Mouse (Mus musculus) stomach, embryonic 14.5 days (tissue): Measurements from ENCODE around the gene Mcf2l. TPM values are rescaled to one million over a fixed set of nuclear protein-coding genes. Genes with fewer than 3 reads are reported as not detected.

Experiments used
- ATAC-seq: fragments of 200-750 bp; cut with Nextera tagmentation; 2 replicates; pipeline ENCODE4 v1.8.0; 2017; ENCODE audit warnings: low read depth, moderate TSS enrichment; ENCODE audit not compliant: insufficient number of reproducible peaks, insufficient read depth, low FRiP score
- H3K27ac ChIP-seq: fragments of 300-500 bp; sonication (generic); 2 replicates; pipeline ENCODE4 v1.5.1; 2014; ENCODE audit warnings: mild to moderate bottlenecking, low read length, moderate library complexity, mixed read lengths
- H3K27me3 ChIP-seq: fragments of 300-500 bp; sonication (generic); 2 replicates; pipeline ENCODE4 v1.6.1; 2014; ENCODE audit warnings: low read length, control low read depth, mixed read lengths; ENCODE audit not compliant: control insufficient read depth, insufficient read depth
- H3K36me3 ChIP-seq: fragments of 300-500 bp; sonication (generic); 2 replicates; pipeline ENCODE4 v1.6.1; 2014; ENCODE audit warnings: mild to moderate bottlenecking, control low read depth, low read length, moderate library complexity, mixed read lengths; ENCODE audit not compliant: control insufficient read depth, insufficient read depth
- H3K4me1 ChIP-seq: fragments of 300-500 bp; sonication (generic); 2 replicates; pipeline ENCODE4 v1.6.1; 2014; ENCODE audit warnings: low read length, control low read depth, mixed read lengths; ENCODE audit not compliant: control insufficient read depth, insufficient read depth
- H3K4me2 ChIP-seq: fragments of 300-500 bp; sonication (generic); replicated peaks from 2 replicates; pipeline ENCODE4 v1.6.1; 2014; ENCODE audit warnings: low read depth, low read length, control low read depth
- H3K4me3 ChIP-seq: fragments of 300-500 bp; sonication (generic); 2 replicates; pipeline ENCODE4 v1.5.1; 2014; ENCODE audit warnings: low read depth, low read length, control low read depth
- H3K9ac ChIP-seq: fragments of 300-500 bp; sonication (generic); replicated peaks from 2 replicates; pipeline ENCODE4 v1.6.1; 2014; ENCODE audit warnings: low read depth, mild to moderate bottlenecking, control low read depth, low read length, moderate library complexity, mixed read lengths
- H3K9me3 ChIP-seq: fragments of 300-500 bp; sonication (generic); 2 replicates; pipeline ENCODE4 v1.6.1; 2016; ENCODE audit warnings: low read depth, low read length, control low read depth; ENCODE audit not compliant: control insufficient read depth
- WGBS: fragments of 180-500 bp; shearing (Covaris S2); extraction: QIAGEN DNeasy Blood & Tissue Kit; methylation state at CpG from one replicate; pipeline ENCODE4 v1.1.7; 2014; 5-methylcytosine and 5-hydroxymethylcytosine counted together
- polyA plus RNA-seq: library from polyadenylated mRNA; unstranded; fragments of >200 nt; fragmentation: Nextera tagmentation; extraction: Ambion mirVana; gene quantifications from 2 replicates; pipeline ENCODE4 v1.2.1, GENCODE M21; 2014

Gene Mcf2l
- polyA plus RNA-seq, 1 experiment from 2014 or later, result 20.7 TPM

DNA sequence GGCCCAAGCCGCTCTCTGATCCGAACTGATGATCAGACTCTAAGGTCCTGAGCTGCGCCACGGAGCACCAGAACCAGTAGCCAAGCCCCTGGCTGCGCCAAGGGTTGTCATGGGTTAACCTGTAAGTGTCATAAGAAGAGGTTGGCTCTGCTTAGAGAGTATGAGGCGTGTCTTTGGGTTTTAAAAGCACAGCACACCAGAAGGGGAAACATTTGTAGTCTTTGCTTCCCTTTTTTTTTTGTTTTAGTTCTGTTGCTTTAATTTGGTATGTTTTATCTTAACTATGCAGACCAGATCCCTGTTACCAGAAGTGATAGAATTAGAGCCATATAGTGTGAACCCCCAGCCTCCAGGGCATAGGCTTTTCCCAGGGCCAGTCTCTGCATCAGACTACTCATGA is 6.6 kb downstream of the Mcf2l start:
- 86% methylated on average over 6 of the region's 6 CpGs for WGBS
- no peak for ATAC-seq

DNA sequence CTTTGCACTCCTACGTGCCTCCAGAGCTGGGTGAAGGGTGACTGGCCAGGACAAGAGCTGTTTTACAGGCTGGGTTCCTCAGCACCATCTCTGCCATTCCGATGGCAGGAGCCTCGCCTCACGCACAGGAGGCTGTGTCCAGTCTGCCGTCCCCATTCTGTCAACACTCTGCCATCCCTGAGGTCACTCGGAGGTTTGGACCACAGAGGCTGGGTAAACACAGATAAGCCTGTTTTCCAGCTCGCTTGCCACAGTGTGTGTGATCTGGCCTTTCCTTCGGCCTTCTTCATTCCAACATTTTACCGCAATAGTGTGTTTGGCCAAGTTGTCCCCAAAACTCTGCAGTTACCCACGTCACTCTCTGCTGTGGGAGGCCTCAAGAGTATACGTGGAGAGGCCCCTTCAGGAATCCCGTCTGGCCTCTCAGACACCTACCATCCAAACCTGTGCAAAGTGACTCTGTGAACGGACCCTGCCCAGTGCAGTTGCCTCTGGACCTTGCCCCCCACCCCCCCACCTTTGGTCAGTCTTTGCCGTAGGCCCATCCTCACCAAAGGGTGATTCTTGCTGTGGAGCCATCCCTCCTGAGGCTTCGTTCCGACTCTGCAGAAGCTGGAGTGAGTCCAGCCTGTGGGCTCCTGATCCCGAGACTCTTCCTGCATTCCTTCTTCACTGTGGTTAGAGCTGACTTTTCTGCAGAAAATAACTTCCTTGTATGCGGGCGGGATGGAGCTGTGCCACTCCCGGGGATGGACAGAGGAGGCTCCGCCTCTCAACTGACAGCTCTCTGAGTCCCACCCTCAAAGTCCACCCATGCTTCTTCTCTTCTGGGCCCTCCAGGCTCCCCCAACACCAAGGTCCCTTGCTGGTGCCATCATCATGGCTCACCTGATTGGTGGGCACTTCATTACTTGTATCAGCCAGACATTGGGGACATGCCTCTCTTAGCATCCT is 9.7 kb downstream of the Mcf2l start:
- H3K4me2 ChIP-seq, result no peak overlapping the region
- no peaks in the 10 kb centered on the region for H3K36me3 ChIP-seq
- no peaks in the 10 kb centered on the region for H3K27me3 ChIP-seq
- peak; percentile 40; the same call in 1 of the 2 replicates for ATAC-seq
- 57% methylated on average over 21 of the region's 21 CpGs for WGBS
- H3K4me3 ChIP-seq, result no peak overlapping the region
- H3K4me1 ChIP-seq, result no peaks in the 10 kb centered on the region
- no peak overlapping the region for H3K9ac ChIP-seq
- H3K27ac ChIP-seq, result no peak overlapping the region
- H3K9me3 ChIP-seq, result no peaks in the 10 kb centered on the region

More for the DNA sequence above, 6.6 kb downstream of the Mcf2l start:
- no peaks in the 10 kb centered on the region for H3K36me3 ChIP-seq
- H3K4me1 ChIP-seq, result no peaks in the 10 kb centered on the region
- H3K4me2 ChIP-seq, result no peak overlapping the region
- no peaks in the 10 kb centered on the region for H3K9me3 ChIP-seq
- H3K27ac ChIP-seq, result no peak overlapping the region
- H3K27me3 ChIP-seq, result no peaks in the 10 kb centered on the region
- H3K4me3 ChIP-seq, result no peak overlapping the region
- no peak overlapping the region for H3K9ac ChIP-seq

GRCm38 (mm10) chr8:12887772-12888435 is 14.3 kb downstream of the Mcf2l start:
- WGBS, result 85% methylated on average over 16 of the region's 16 CpGs
- no peaks in the 10 kb centered on the region for H3K36me3 ChIP-seq
- H3K4me2 ChIP-seq, result no peak overlapping the region
- H3K27me3 ChIP-seq, result no peaks in the 10 kb centered on the region
- H3K27ac ChIP-seq, result no peak overlapping the region
- no peak overlapping the region for H3K9ac ChIP-seq
- H3K4me3 ChIP-seq, result no peak overlapping the region
- no peak for ATAC-seq
- H3K9me3 ChIP-seq, result no peaks in the 10 kb centered on the region
- H3K4me1 ChIP-seq, result no peaks in the 10 kb centered on the region

DNA sequence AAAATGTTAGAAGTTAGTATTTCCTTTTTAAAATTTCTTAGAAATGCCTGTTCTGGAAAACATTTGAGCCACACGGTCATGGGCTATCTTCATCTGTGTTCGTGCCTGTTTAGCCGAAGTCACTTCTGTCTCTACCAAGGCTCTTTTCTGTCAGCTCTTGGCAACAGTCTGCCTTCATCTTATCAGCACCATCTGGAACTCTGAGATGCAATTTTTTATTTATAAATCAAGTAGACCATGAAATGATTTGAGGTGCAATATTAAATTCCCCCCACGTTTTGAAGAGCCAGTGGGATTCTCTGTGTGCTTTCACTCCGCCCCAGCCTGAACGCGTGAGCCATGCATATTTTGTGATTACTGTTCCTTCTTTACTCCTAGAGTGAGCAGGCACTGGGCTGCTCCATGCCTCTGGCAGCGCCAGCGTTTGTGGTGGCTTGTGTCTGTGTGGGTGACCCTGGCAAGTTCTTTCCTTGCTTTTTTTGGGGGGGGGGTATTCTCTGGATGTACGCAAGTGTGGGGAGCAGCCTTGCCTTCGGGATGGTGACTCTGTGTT is 15.5 kb downstream of the Mcf2l start:
- H3K4me1 ChIP-seq, result no peaks in the 10 kb centered on the region
- ATAC-seq, result no peak
- no peaks in the 10 kb centered on the region for H3K9me3 ChIP-seq
- no peak overlapping the region for H3K27ac ChIP-seq
- WGBS, result 86% methylated on average over 11 of the region's 11 CpGs
- no peaks in the 10 kb centered on the region for H3K27me3 ChIP-seq
- H3K4me2 ChIP-seq, result no peak overlapping the region
- H3K9ac ChIP-seq, result no peak overlapping the region
- no peak overlapping the region for H3K4me3 ChIP-seq
- H3K36me3 ChIP-seq, result no peaks in the 10 kb centered on the region

DNA sequence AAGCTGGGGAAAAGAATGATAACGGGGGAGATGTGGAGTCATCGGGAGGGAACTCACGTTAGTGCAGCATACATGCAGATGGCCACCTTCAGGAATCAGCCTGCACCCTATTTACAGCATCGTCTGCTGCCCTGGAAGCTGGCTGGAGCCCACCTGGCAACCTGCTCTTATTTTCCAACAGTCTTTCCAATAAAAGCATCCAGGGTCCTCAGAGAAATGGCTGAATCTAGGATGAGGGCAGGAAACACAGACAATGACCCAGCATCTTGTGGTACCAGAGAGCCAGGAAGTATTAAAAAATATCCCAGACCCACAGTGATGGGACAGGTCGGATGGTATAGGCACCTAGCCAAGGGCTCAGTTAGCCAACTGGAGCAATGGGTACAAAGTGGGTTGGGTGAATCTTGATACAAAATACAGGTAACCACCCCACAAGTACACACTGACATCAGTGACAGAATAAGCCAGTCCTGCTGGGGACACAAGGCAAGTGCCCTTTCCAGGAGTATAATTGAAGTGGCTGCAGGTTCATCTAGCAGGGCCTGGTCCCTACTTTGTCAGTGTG is 19.4 kb downstream of the Mcf2l start:
- no peak for ATAC-seq
- no peak overlapping the region for H3K4me2 ChIP-seq
- WGBS, result 71% methylated on average over 5 of the region's 5 CpGs
- no peaks in the 10 kb centered on the region for H3K9me3 ChIP-seq
- 0 out of 2 replicates have a peak, but pooled peaks cover 4% of the 10 kb centered on the region for H3K4me1 ChIP-seq
- no peak overlapping the region for H3K27ac ChIP-seq
- no peaks in the 10 kb centered on the region for H3K27me3 ChIP-seq
- no peaks in the 10 kb centered on the region for H3K36me3 ChIP-seq
- H3K4me3 ChIP-seq, result no peak overlapping the region
- no peak overlapping the region for H3K9ac ChIP-seq

- Histone ChIP-seq H3K4me3 (no peak overlapping the region), H3K36me3 (no peaks in the 10 kb centered on the region), H3K4me2 (no peak overlapping the region), H3K9me3 (no peaks in the 10 kb centered on the region), H3K9ac (no peak overlapping the region), H3K4me1 (0 out of 2 replicates have a peak, but pooled peaks cover 7% of the 10 kb centered on the region), H3K27ac (no peak overlapping the region), H3K27me3 (no peaks in the 10 kb centered on the region)
- no peak for ATAC-seq
- 84% methylated on average over 12 of the region's 12 CpGs for WGBS
These were observed 20.4 kb downstream of the Mcf2l start for GRCm38 (mm10) chr8:12893797-12894578.

DNA sequence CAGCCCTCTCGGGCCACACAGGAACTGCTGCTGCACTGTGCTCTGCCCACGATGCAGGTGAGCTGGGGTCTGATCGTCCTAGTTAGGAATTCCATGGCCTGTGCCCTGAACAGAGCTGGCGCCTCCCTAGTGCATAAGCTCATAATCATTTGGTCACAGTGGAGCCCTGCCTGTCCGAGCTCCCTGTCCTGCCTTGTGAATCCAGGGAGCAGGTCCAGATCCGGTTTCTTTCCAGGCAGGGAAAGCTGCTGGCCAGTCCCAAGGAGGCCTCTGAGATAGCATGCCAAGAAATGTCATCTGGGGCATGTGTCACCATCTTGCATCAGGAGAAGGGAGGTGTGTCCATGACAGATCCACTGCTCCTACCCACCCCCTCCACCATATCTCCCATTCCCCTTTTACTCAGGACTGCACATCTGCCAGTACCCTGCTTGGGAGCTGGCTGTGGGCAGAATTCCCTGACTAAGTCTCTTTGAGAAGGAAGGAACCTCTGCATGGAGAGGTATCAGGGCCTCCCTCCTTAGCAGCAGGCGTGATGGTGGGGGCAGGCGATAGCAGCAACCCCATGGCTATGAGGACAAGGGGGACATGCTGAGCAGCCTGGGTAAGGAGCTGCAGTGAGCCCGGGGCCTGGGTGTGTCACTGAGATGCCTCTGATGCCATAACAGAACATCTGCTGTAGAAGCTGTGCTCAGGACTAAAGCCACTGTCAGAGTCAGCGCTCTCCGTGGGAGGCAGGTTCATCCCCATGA is 21.4 kb downstream of the Mcf2l start:
- Histone ChIP-seq H3K4me3 (no peak overlapping the region), H3K36me3 (no peaks in the 10 kb centered on the region), H3K9me3 (no peaks in the 10 kb centered on the region), H3K9ac (no peak overlapping the region), H3K4me2 (no peak overlapping the region), H3K27me3 (no peaks in the 10 kb centered on the region), H3K4me1 (0 out of 2 replicates have a peak, but pooled peaks cover 7% of the 10 kb centered on the region), H3K27ac (no peak overlapping the region)
- 78% methylated on average over 11 of the region's 11 CpGs for WGBS
- no peak for ATAC-seq
